Mouse (Mus musculus) heart, embryonic 13.5 days (tissue): ENCODE measurements at regions not wholly inside any gene's neighbourhood (a gene's known extent, or its start where the extent isn't known, plus 50 kb on each side); places are given as distances from the start of the nearest gene placed in this dataset. TPM values are rescaled to one million over a fixed set of nuclear protein-coding genes. Genes with fewer than 3 reads are reported as not detected.

Experiments
- ATAC-seq: fragments of 200-750 bp; cut with Nextera tagmentation; 2 replicates; pipeline ENCODE4 v1.8.0; 2017; ENCODE audit warnings: moderate TSS enrichment; ENCODE audit not compliant: insufficient number of reproducible peaks, low FRiP score, low TSS enrichment; ENCODE audit errors: extremely low read depth
- H3K27ac ChIP-seq: fragments of 300-500 bp; sonication (generic); replicated peaks from 2 replicates; pipeline ENCODE4 v1.5.1; 2015; ENCODE audit warnings: moderate library complexity, mild to moderate bottlenecking, inconsistent platforms
- H3K27me3 ChIP-seq: fragments of 300-500 bp; sonication (generic); replicated peaks from 2 replicates; pipeline ENCODE4 v1.6.1; 2015; ENCODE audit warnings: mild to moderate bottlenecking, inconsistent platforms
- H3K36me3 ChIP-seq: fragments of 300-500 bp; sonication (generic); 2 replicates; pipeline ENCODE4 v1.6.1; 2015; ENCODE audit warnings: mild to moderate bottlenecking, inconsistent platforms
- H3K4me1 ChIP-seq: fragments of 300-500 bp; sonication (generic); 2 replicates; pipeline ENCODE4 v1.6.1; 2015; ENCODE audit warnings: inconsistent platforms
- H3K4me2 ChIP-seq: fragments of 300-500 bp; sonication (generic); 2 replicates; pipeline ENCODE4 v1.6.1; 2015; ENCODE audit warnings: inconsistent platforms, mild to moderate bottlenecking, moderate library complexity
- H3K4me3 ChIP-seq: fragments of 300-500 bp; sonication (generic); 2 replicates; pipeline ENCODE4 v1.5.1; 2015; ENCODE audit warnings: moderate library complexity, mild to moderate bottlenecking, inconsistent platforms
- H3K9ac ChIP-seq: fragments of 300-500 bp; sonication (generic); 2 replicates; pipeline ENCODE4 v1.6.1; 2015; ENCODE audit warnings: inconsistent platforms, mild to moderate bottlenecking, moderate library complexity
- H3K9me3 ChIP-seq: fragments of 300-500 bp; sonication (generic); 2 replicates; pipeline ENCODE4 v1.6.1; 2016; ENCODE audit warnings: inconsistent platforms
- WGBS: fragments of 180-500 bp; shearing (Covaris S2); methylation state at CpG from one replicate; pipeline ENCODE4 v1.1.7; 2015; ENCODE audit warnings: mixed read lengths; 5-methylcytosine and 5-hydroxymethylcytosine counted together
- microRNA-seq: library from miRNA; unstranded; fragments of <30 nt; microRNA quantifications from one replicate; pipeline ENCODE4, GENCODE M21; 2016

DNA sequence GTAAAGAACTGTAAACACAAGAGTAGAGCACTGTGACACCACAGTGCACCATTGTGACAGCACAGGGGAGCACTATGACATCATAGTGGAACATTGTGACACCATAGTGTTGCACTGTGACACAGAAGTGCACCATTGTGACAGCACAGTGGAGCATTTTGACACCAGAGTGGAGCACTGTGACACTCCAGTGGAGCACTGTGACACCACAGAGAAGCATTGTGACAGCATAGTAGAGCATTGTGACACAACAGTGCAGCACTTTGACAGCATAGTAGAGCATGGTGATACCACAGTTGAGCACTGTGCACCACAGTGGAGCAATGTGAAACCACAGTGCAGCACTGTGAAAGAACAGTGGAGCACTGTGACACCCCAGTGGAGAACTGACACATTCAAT is 2750.4 kb upstream of the Gm8797 start:
- H3K27ac ChIP-seq = no peak overlapping the region
- H3K36me3 ChIP-seq = no peaks in the 10 kb centered on the region
- H3K9ac ChIP-seq = no peak overlapping the region
- no peak for ATAC-seq
- peaks cover 41% of the 10 kb centered on the region for H3K9me3 ChIP-seq
- no peak overlapping the region for H3K4me3 ChIP-seq
- no peaks in the 10 kb centered on the region for H3K4me1 ChIP-seq
- H3K4me2 ChIP-seq = no peak overlapping the region
- H3K27me3 ChIP-seq = no peaks in the 10 kb centered on the region

DNA sequence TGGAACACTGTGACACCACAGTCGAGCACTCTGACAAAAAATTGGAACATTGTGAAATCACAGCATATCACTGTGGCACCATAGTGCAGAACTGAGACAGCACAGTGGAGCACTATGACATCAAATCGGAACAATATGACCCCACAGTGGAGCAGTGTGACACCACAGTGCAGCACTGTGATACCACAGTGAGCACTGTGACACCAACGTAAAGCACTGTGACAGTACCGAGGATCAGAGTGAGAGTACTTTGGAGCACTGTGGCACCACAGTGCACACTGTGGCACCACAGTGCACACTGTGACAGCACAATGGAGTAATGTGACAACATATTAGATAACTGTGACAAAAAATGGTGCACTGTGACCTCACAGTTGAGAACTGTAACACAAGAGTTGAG is 2749.4 kb upstream of the Gm8797 start:
- WGBS = 57% methylated on average over 4 of the region's 4 CpGs
- Histone ChIP-seq H3K27ac (no peak overlapping the region), H3K9ac (no peak overlapping the region), H3K4me2 (no peak overlapping the region), H3K9me3 (peaks cover 51% of the 10 kb centered on the region), H3K36me3 (no peaks in the 10 kb centered on the region), H3K4me3 (no peak overlapping the region), H3K4me1 (no peaks in the 10 kb centered on the region), H3K27me3 (no peaks in the 10 kb centered on the region)
- peak; percentile 49; the same call in 1 of the 2 replicates for ATAC-seq

DNA sequence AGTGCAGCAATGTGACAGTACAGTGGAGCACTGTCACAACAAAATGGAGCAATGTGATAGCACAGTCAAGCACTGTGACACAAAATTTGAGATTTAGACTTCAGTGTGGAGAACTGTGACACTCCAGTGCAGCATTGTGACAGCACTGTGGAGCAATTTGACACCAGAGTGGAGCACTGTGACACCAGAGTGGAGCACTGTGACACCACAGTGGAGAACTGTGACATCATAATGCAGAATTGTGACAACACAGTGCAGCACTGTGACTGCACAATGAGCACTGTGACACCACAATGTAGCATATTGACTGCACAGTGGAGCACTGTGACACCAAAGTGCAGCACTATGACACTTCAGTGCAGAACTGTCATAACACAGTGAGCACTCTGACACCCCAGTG is 2749.0 kb upstream of the Gm8797 start:
- no peak overlapping the region for H3K4me2 ChIP-seq
- no peak overlapping the region for H3K4me3 ChIP-seq
- ATAC-seq = peak; percentile 43; the same call in 1 of the 2 replicates
- H3K27ac ChIP-seq = no peak overlapping the region
- peaks cover 55% of the 10 kb centered on the region for H3K9me3 ChIP-seq
- no peaks in the 10 kb centered on the region for H3K4me1 ChIP-seq
- no peaks in the 10 kb centered on the region for H3K27me3 ChIP-seq
- no peaks in the 10 kb centered on the region for H3K36me3 ChIP-seq
- H3K9ac ChIP-seq = no peak overlapping the region

DNA sequence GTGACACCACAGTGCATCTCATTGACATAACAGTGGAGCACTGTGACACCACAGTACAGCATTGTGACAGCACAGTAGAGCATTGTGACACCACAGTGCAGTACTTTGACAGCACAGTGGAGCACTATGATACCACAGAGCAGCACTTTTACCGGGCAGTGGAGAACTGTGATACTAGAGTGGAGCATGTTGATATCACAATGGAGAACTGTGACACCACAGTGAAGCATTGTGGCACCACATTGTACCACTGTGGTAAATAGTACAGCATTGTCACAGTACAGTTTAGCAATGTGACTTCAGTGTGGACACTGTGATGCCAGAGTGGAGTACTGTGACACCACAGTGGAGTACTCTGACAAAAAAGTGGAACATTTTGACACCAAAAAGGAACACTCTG is 2747.2 kb upstream of the Gm8797 start:
- no peak overlapping the region for H3K4me3 ChIP-seq
- H3K9me3 ChIP-seq = peaks cover 71% of the 10 kb centered on the region
- H3K9ac ChIP-seq = no peak overlapping the region
- H3K36me3 ChIP-seq = no peaks in the 10 kb centered on the region
- ATAC-seq = no peak
- no peak overlapping the region for H3K4me2 ChIP-seq
- no peak overlapping the region for H3K27ac ChIP-seq
- 61% methylated on average over 1 of the region's 1 CpGs for WGBS
- no peaks in the 10 kb centered on the region for H3K27me3 ChIP-seq
- H3K4me1 ChIP-seq = no peaks in the 10 kb centered on the region

DNA sequence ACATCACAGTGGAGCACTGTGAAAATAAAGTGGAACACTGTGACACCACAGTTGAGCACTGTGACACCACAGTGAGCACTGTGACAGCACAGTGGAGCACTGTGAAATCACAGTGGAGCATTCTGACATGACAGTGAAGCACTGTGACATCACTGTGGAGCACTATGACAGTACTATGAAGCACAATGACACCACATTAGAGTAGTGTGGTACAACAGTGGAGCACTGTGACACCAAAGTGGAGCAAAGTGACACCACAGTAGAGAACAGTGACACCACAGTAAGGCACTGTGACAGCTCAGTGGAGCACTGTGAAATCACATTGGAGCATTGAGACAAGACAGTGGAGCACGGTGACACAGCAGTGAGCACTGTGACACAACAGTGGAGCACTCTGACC is 2739.5 kb upstream of the Gm8797 start:
- 53% methylated on average over 1 of the region's 1 CpGs for WGBS
- no peaks in the 10 kb centered on the region for H3K36me3 ChIP-seq
- no peaks in the 10 kb centered on the region for H3K4me1 ChIP-seq
- H3K27me3 ChIP-seq = no peaks in the 10 kb centered on the region
- no peak overlapping the region for H3K9ac ChIP-seq
- H3K4me2 ChIP-seq = no peak overlapping the region
- H3K27ac ChIP-seq = no peak overlapping the region
- no peak; the same call in 1 of the 2 replicates for ATAC-seq
- H3K9me3 ChIP-seq = peaks cover 82% of the 10 kb centered on the region
- no peak overlapping the region for H3K4me3 ChIP-seq

DNA sequence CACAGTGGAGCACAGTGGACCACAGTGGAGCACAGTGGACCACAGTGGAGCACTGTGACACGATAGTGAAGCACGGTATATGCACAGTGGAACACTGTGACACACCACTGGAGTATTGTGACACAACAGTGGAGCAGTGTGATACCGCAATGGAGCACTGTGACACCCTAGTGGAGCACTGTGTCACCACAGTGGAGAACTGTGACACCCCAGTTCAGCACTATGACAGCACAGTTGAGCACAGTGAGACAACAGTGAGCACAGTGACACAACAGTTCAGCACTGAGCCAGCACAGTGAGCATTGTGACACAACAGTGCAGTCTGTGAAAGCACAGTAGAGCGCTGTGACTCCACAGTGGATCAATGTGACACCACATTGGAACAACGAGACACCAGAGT is 2737.7 kb upstream of the Gm8797 start:
- H3K27me3 ChIP-seq = no peaks in the 10 kb centered on the region
- no peak overlapping the region for H3K27ac ChIP-seq
- ATAC-seq = no peak
- H3K9ac ChIP-seq = no peak overlapping the region
- H3K4me2 ChIP-seq = no peak overlapping the region
- 68% methylated on average over 5 of the region's 5 CpGs for WGBS
- H3K9me3 ChIP-seq = peaks cover 76% of the 10 kb centered on the region
- no peak overlapping the region for H3K4me3 ChIP-seq
- no peaks in the 10 kb centered on the region for H3K36me3 ChIP-seq
- H3K4me1 ChIP-seq = no peaks in the 10 kb centered on the region

DNA sequence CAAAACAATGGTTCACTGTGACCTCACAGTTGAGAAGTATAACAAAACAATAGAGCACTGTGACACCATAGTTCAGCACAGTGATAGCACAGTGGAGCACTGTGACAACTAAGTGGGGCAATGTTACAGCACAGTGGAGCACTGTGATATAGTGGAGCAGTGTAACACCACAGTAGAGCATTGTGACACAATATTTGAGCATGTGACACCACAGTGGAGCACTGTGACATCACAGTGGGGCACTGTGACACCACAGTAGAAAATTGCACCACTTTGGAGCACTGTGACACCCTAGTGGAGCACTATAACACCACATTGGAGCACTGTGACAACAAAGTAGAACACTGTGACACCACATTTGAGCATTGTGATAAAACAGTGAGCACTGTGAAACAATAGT is 2735.6 kb upstream of the Gm8797 start:
- Histone ChIP-seq H3K27me3 (no peaks in the 10 kb centered on the region), H3K36me3 (no peaks in the 10 kb centered on the region), H3K9me3 (peaks cover 68% of the 10 kb centered on the region), H3K27ac (no peak overlapping the region), H3K4me3 (no peak overlapping the region), H3K9ac (no peak overlapping the region), H3K4me1 (no peaks in the 10 kb centered on the region), H3K4me2 (no peak overlapping the region)
- ATAC-seq = no peak

DNA sequence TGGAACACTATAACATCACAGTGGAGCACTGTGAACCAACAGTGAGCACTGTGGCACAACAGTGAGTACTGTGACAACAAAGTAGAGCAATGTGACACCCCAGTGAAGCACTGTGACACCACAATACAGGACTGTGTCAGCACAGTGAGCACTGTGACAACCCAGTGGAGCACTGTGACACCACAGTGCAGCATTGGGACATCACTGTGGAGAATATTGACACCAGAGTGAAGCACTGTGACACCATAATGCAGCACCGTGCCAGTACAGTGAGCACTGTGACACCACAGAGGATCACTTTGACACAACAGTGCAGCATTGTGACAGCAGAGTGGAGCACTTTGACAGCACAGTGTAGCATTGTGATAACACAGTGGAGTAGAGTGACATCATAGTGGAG is 2734.0 kb upstream of the Gm8797 start:
- ATAC-seq = 0 out of 2 replicates have a peak, but pooled peaks have one; percentile 2
- H3K36me3 ChIP-seq = no peaks in the 10 kb centered on the region
- 72% methylated on average over 1 of the region's 1 CpGs for WGBS
- no peaks in the 10 kb centered on the region for H3K27me3 ChIP-seq
- H3K27ac ChIP-seq = no peak overlapping the region
- no peaks in the 10 kb centered on the region for H3K4me1 ChIP-seq
- no peak overlapping the region for H3K4me3 ChIP-seq
- peaks cover 60% of the 10 kb centered on the region for H3K9me3 ChIP-seq
- no peak overlapping the region for H3K4me2 ChIP-seq
- no peak overlapping the region for H3K9ac ChIP-seq

DNA sequence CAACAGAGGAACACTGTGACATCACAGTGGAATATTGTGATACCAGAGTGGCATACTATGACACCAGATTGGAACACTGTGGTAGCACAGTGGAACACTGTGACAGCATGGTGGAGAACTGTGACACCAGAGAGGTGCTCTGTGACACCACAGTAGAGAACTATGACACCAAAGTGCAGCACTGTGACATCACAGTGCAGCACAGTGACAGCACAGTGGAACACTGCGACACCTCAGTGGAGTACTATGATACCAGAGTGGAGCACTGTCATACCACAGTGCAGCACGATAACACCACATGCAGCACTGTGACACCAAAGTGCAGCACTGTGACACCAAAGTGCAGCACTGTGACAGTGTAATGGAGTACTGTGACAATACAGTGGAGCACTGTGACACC is 2717.8 kb upstream of the Gm8797 start:
- Histone ChIP-seq H3K4me2 (no peak overlapping the region), H3K27me3 (no peaks in the 10 kb centered on the region), H3K27ac (no peak overlapping the region), H3K36me3 (no peaks in the 10 kb centered on the region), H3K9ac (no peak overlapping the region), H3K9me3 (peaks cover 61% of the 10 kb centered on the region), H3K4me3 (no peak overlapping the region), H3K4me1 (no peaks in the 10 kb centered on the region)
- ATAC-seq = no peak
- WGBS = 55% methylated on average over 2 of the region's 2 CpGs

Small RNA genes in the stretch of these regions (microRNA-seq; reads per million reads assigned to microRNA genes)
- gene Gm27460 (not detected), gene Gm28002 (not detected)
